Mouse (Mus musculus) activated CD4-positive, CD25-positive, alpha-beta regulatory T cell (primary cell): Measurements from ENCODE around the gene Smc2. TPM values are rescaled to one million over a fixed set of nuclear protein-coding genes. Genes with fewer than 3 reads are reported as not detected.

Source experiments
- polyA plus RNA-seq, 2 experiments: library from polyadenylated mRNA; unstranded; fragments of 100-300 nt; shearing (Covaris generic); gene quantifications; one replicate each; pipeline ENCODE4 v1.2.1; 2017

The Smc2 gene
- 10 to 100 TPM; 57.7 to 60.9 TPM for polyA plus RNA-seq

GRCm38 (mm10) chr4:52438886-52439664 is at the start of gene Smc2:
Smc2 (plus strand) TSS chr4:52439243.

GRCm38 (mm10) chr4:52497144-52497543 is 58.1 kb downstream of the Smc2 start, which contains the start of gene Vma21-ps:
Vma21-ps (minus strand) TSS chr4:52497244.

Other genes with a start within 250 kb of the Smc2 start
- not detected for gene Vma21-ps, start 58.0 kb downstream of the Smc2 start, polyA plus RNA-seq
- gene Toporsl, start 157.0 kb downstream of the Smc2 start, polyA plus RNA-seq: under 1 TPM in 1 of 2 experiments, not detected in 1; 0.12 TPM